In genomic region chr8:84995680-84996079, GRCm38 (mm10) we compare ENCODE assay signal across 15 mouse cellular contexts. TPM values are rescaled to one million over a fixed set of nuclear protein-coding genes. Genes with fewer than 3 reads are reported as not detected.
DNase-seq lines count a peak whose midpoint lies in the region; ATAC-seq and TF ChIP-seq lines count a peak whose summit lies in the region.
"Had no signal": no experiment of that assay in that cellular context is flagged by ENCODE, and none has a peak within 500 bp of the region (broad histone marks: within the 10 kb centered on the region; RNA-seq: fewer than 3 reads in every experiment).

No protein-coding gene starts in this region.

- TF ChIP-seq CTCF in testis, adult 2 months (IDR thresholded peaks at IDR 0.05; ENCODE audit: control insufficient read depth, insufficient read depth, insufficient replicate concordance, low read depth, low read length): no peak
- TF ChIP-seq CTCF in hindbrain, postnatal 0 days (IDR thresholded peaks at IDR 0.05; ENCODE audit: low read depth): no peak
- no peak for TF ChIP-seq CTCF in lung, adult 2 months (IDR thresholded peaks at IDR 0.05; ENCODE audit: insufficient read depth, low read length)

- no peak for ATAC-seq in forebrain, embryonic 15.5 days (replicated peaks)
- no peak for ATAC-seq in hindbrain, postnatal 0 days
- ATAC-seq in neural tube, embryonic 15.5 days (ENCODE audit: low FRiP score): no peak

- H3K27ac ChIP-seq in forebrain, embryonic 10.5 days: peak overlapping the region; percentile 52; the same call in 1 of the 2 replicates
- no peak overlapping the region for H3K27ac ChIP-seq in forebrain, embryonic 15.5 days (replicated peaks)
- H3K27ac ChIP-seq in testis, adult 2 months (ENCODE audit: control insufficient read depth, insufficient read depth, low read depth, low read length): no peak overlapping the region; the same call in 1 of the 2 replicates
- H3K27ac ChIP-seq in hindbrain, postnatal 0 days: no peak overlapping the region
- H3K27ac ChIP-seq in neural tube, embryonic 15.5 days (replicated peaks): no peak overlapping the region
- H3K27ac ChIP-seq: kidney, postnatal 0 days had no signal

- peaks cover 52% of the 10 kb centered on the region for H3K27me3 ChIP-seq in forebrain, embryonic 10.5 days (ENCODE audit: poor library complexity, severe bottlenecking)
- H3K27me3 ChIP-seq in forebrain, embryonic 15.5 days: no peaks in the 10 kb centered on the region
- no peaks in the 10 kb centered on the region for H3K27me3 ChIP-seq in testis, adult 2 months (ENCODE audit: control insufficient read depth, insufficient read depth, low read length)
- H3K27me3 ChIP-seq in hindbrain, postnatal 0 days (ENCODE audit: insufficient read depth, low read length): no peaks in the 10 kb centered on the region
- H3K27me3 ChIP-seq in neural tube, embryonic 15.5 days (replicated peaks): peaks cover 11% of the 10 kb centered on the region

- H3K4me3 ChIP-seq in forebrain, embryonic 10.5 days: peak overlapping the region; percentile 32; the same call in 1 of the 2 replicates
- H3K4me3 ChIP-seq in forebrain, embryonic 15.5 days: no peak overlapping the region
- H3K4me3 ChIP-seq in testis, adult 2 months (ENCODE audit: control insufficient read depth, low read depth, low read length): peak overlapping the region; percentile 77
- no peak overlapping the region for H3K4me3 ChIP-seq in hindbrain, postnatal 0 days (ENCODE audit: low read length)
- H3K4me3 ChIP-seq in neural tube, embryonic 15.5 days (replicated peaks): no peak overlapping the region
- H3K4me3 ChIP-seq in lung, adult 2 months (replicated peaks; ENCODE audit: extremely low read depth, low read depth, low read length): no peak overlapping the region
- H3K4me3 ChIP-seq: erythroblast, embryonic 14.5 days had no signal

- peak; percentile 63; the same call in 1 of the 2 replicates for TF ChIP-seq POLR2A in testis, adult 2 months (IDR thresholded peaks at IDR 0.05; ENCODE audit: control insufficient read depth, low read depth, low read length)
- no peak for TF ChIP-seq POLR2A in lung, adult 2 months (IDR thresholded peaks at IDR 0.05; ENCODE audit: borderline replicate concordance, extremely low read depth, low read depth, low read length)

- 27% methylated on average over 25 of the region's 25 CpGs for WGBS in forebrain, embryonic 10.5 days
- 21% methylated on average over 25 of the region's 25 CpGs for WGBS in forebrain, embryonic 15.5 days
- WGBS in hindbrain, postnatal 0 days: 28% methylated on average over 25 of the region's 25 CpGs
- WGBS in neural tube, embryonic 15.5 days: 23% methylated on average over 25 of the region's 25 CpGs
- WGBS in lung, adult 2 months: 41% methylated on average over 25 of the region's 25 CpGs

- no peak overlapping the region for H3K4me2 ChIP-seq in forebrain, embryonic 15.5 days (replicated peaks)
- H3K4me2 ChIP-seq in hindbrain, postnatal 0 days (ENCODE audit: low read depth, low read length): 0 out of 2 replicates have a peak overlapping the region, but pooled peaks have one; percentile 13
- peak overlapping the region; percentile 17; the same call in 1 of the 2 replicates for H3K4me2 ChIP-seq in neural tube, embryonic 15.5 days

- no peaks in the 10 kb centered on the region; the same call in 1 of the 2 replicates for H3K9me3 ChIP-seq in forebrain, embryonic 10.5 days
- no peaks in the 10 kb centered on the region for H3K9me3 ChIP-seq in forebrain, embryonic 15.5 days
- H3K9me3 ChIP-seq in hindbrain, postnatal 0 days (ENCODE audit: low read length): no peaks in the 10 kb centered on the region
- H3K9me3 ChIP-seq in neural tube, embryonic 15.5 days (replicated peaks): no peaks in the 10 kb centered on the region

- peaks cover 29% of the 10 kb centered on the region for H3K4me1 ChIP-seq in forebrain, embryonic 10.5 days
- H3K4me1 ChIP-seq in forebrain, embryonic 15.5 days: peaks cover 17% of the 10 kb centered on the region
- peaks cover 23% of the 10 kb centered on the region for H3K4me1 ChIP-seq in testis, adult 2 months (ENCODE audit: control insufficient read depth, insufficient read depth, low read length)
- peaks cover 12% of the 10 kb centered on the region; the same call in 1 of the 2 replicates for H3K4me1 ChIP-seq in hindbrain, postnatal 0 days (ENCODE audit: insufficient read depth, low read length)
- peaks cover 18% of the 10 kb centered on the region for H3K4me1 ChIP-seq in neural tube, embryonic 15.5 days
- H3K4me1 ChIP-seq in lung, adult 2 months (ENCODE audit: control insufficient read depth, insufficient read depth, low read length): peaks cover 2% of the 10 kb centered on the region; the same call in 1 of the 2 replicates

- no peak overlapping the region for H3K9ac ChIP-seq in forebrain, embryonic 15.5 days (replicated peaks)
- no peak overlapping the region for H3K9ac ChIP-seq in hindbrain, postnatal 0 days (replicated peaks; ENCODE audit: low read length)
- H3K9ac ChIP-seq in neural tube, embryonic 15.5 days (replicated peaks): 0 out of 2 replicates have a peak overlapping the region, but pooled peaks have one; percentile 14

- DNase-seq in forebrain, embryonic 10.5 days (ENCODE audit: extremely low spot score, low spot score): no peak
- DNase-seq in testis, postnatal 10 days (ENCODE audit: low spot score): no peak
- DNase-seq in hindbrain, postnatal 0 days (ENCODE audit: low spot score): peak; percentile 53
- DNase-seq in adrenal gland, postnatal 4 days (ENCODE audit: low spot score in 2 of 2): no peak
- no peak for DNase-seq in lung, adult 2 months
- DNase-seq: B cell, adult 2 months; cerebellum, adult 11 months; lung, postnatal 10 days had no signal

- H3K36me3 ChIP-seq in forebrain, embryonic 10.5 days (replicated peaks): 0 out of 2 replicates have a peak, but pooled peaks cover 8% of the 10 kb centered on the region
- H3K36me3 ChIP-seq in forebrain, embryonic 15.5 days: 0 out of 2 replicates have a peak, but pooled peaks cover 3% of the 10 kb centered on the region
- no peaks in the 10 kb centered on the region for H3K36me3 ChIP-seq in testis, adult 2 months (ENCODE audit: control insufficient read depth, insufficient read depth, low read length)
- no peaks in the 10 kb centered on the region for H3K36me3 ChIP-seq in hindbrain, postnatal 0 days (ENCODE audit: insufficient read depth, low read length)
- peaks cover 9% of the 10 kb centered on the region for H3K36me3 ChIP-seq in neural tube, embryonic 15.5 days

RNA-seq across cellular contexts. Expression of gene Hook2, which starts 5.3 kb away (rescaled TPM):
- polyA plus RNA-seq in forebrain, embryonic 10.5 days (2016; fragmentation: Nextera tagmentation; extraction: Ambion mirVana): 18.3 and 19.0 TPM in 2 replicates
- 28.0 and 29.7 TPM in 2 replicates for polyA plus RNA-seq in forebrain, embryonic 15.5 days (2015; fragmentation: Nextera tagmentation; extraction: Ambion mirVana)
- polyA plus RNA-seq in testis, adult 2 months (2012; rRNA removed): 55.4 and 62.0 TPM in 2 replicates
- 18.9 and 19.0 TPM in 2 replicates for total RNA-seq in hindbrain, postnatal 0 days (2014; rRNA removed)
- polyA plus RNA-seq in hindbrain, postnatal 0 days (2015; fragmentation: Nextera tagmentation; extraction: Ambion mirVana): 29.7 and 33.4 TPM in 2 replicates
- polyA plus RNA-seq in neural tube, embryonic 15.5 days (2015; fragmentation: Nextera tagmentation; extraction: Ambion mirVana): 33.9 and 37.2 TPM in 2 replicates
- 10 to 100 TPM; 10.6 to 13.8 TPM for total RNA-seq in adrenal gland, postnatal 4 days (2021)
- 9.5 and 10.5 TPM in 2 replicates for polyA plus RNA-seq in lung, adult 2 months (2012; rRNA removed)

RNA-seq across cellular contexts. Expression of gene Junb, which starts 17.2 kb away (rescaled TPM):
- 3.8 and 4.0 TPM in 2 replicates for polyA plus RNA-seq in forebrain, embryonic 10.5 days (2016; fragmentation: Nextera tagmentation; extraction: Ambion mirVana)
- polyA plus RNA-seq in forebrain, embryonic 15.5 days (2015; fragmentation: Nextera tagmentation; extraction: Ambion mirVana): 7.6 TPM in 2 replicates
- polyA plus RNA-seq in testis, adult 2 months (2012; rRNA removed): 5.7 and 9.3 TPM in 2 replicates
- 16.9 and 17.8 TPM in 2 replicates for total RNA-seq in hindbrain, postnatal 0 days (2014; rRNA removed)
- polyA plus RNA-seq in hindbrain, postnatal 0 days (2015; fragmentation: Nextera tagmentation; extraction: Ambion mirVana): 6.3 and 7.9 TPM in 2 replicates
- polyA plus RNA-seq in neural tube, embryonic 15.5 days (2015; fragmentation: Nextera tagmentation; extraction: Ambion mirVana): 9.4 and 15.1 TPM in 2 replicates
- 10 to 100 TPM; 26.1 to 28.9 TPM for total RNA-seq in adrenal gland, postnatal 4 days (2021)
- polyA plus RNA-seq in lung, adult 2 months (2012; rRNA removed): 80.8 and 125 TPM in 2 replicates

RNA-seq across cellular contexts. Expression of gene Best2, which starts 18.7 kb away (rescaled TPM):
- polyA plus RNA-seq in forebrain, embryonic 10.5 days (2016; fragmentation: Nextera tagmentation; extraction: Ambion mirVana): not detected in 2 replicates
- not detected in 2 replicates for polyA plus RNA-seq in forebrain, embryonic 15.5 days (2015; fragmentation: Nextera tagmentation; extraction: Ambion mirVana)
- polyA plus RNA-seq in testis, adult 2 months (2012; rRNA removed): 0.08 TPM in 1 of 2 replicates, not detected in the other
- not detected in 2 replicates for total RNA-seq in hindbrain, postnatal 0 days (2014; rRNA removed)
- polyA plus RNA-seq in hindbrain, postnatal 0 days (2015; fragmentation: Nextera tagmentation; extraction: Ambion mirVana): 0.09 and 0.26 TPM in 2 replicates
- not detected in 2 replicates for polyA plus RNA-seq in neural tube, embryonic 15.5 days (2015; fragmentation: Nextera tagmentation; extraction: Ambion mirVana)
- total RNA-seq in adrenal gland, postnatal 4 days (2021): not detected
- polyA plus RNA-seq in lung, adult 2 months (2012; rRNA removed): 0.13 and 0.23 TPM in 2 replicates
- total RNA-seq: left cerebral cortex, adult 8-10 months had no signal
- polyA plus RNA-seq: erythroblast, embryonic 14.5 days; heart, embryonic 14.5 days; kidney, postnatal 0 days had no signal

RNA-seq across cellular contexts. Expression of gene Rnaseh2a, which starts 26.1 kb away (rescaled TPM):
- polyA plus RNA-seq in forebrain, embryonic 10.5 days (2016; fragmentation: Nextera tagmentation; extraction: Ambion mirVana): 163 and 173 TPM in 2 replicates
- 96.4 and 98.5 TPM in 2 replicates for polyA plus RNA-seq in forebrain, embryonic 15.5 days (2015; fragmentation: Nextera tagmentation; extraction: Ambion mirVana)
- polyA plus RNA-seq in testis, adult 2 months (2012; rRNA removed): 1,424 and 1,585 TPM in 2 replicates
- 37.3 and 45.9 TPM in 2 replicates for total RNA-seq in hindbrain, postnatal 0 days (2014; rRNA removed)
- 59.0 and 59.7 TPM in 2 replicates for polyA plus RNA-seq in hindbrain, postnatal 0 days (2015; fragmentation: Nextera tagmentation; extraction: Ambion mirVana)
- polyA plus RNA-seq in neural tube, embryonic 15.5 days (2015; fragmentation: Nextera tagmentation; extraction: Ambion mirVana): 55.0 and 81.5 TPM in 2 replicates
- 100 to 1,000 TPM; 122 to 138 TPM for total RNA-seq in adrenal gland, postnatal 4 days (2021)
- 27.4 and 30.4 TPM in 2 replicates for polyA plus RNA-seq in lung, adult 2 months (2012; rRNA removed)

RNA-seq across cellular contexts. Expression of gene Prdx2, which starts 26.3 kb away (rescaled TPM):
- polyA plus RNA-seq in forebrain, embryonic 10.5 days (2016; fragmentation: Nextera tagmentation; extraction: Ambion mirVana): 1,199 and 1,255 TPM in 2 replicates
- 1,445 and 1,467 TPM in 2 replicates for polyA plus RNA-seq in forebrain, embryonic 15.5 days (2015; fragmentation: Nextera tagmentation; extraction: Ambion mirVana)
- 59.6 and 68.5 TPM in 2 replicates for polyA plus RNA-seq in testis, adult 2 months (2012; rRNA removed)
- 688 and 763 TPM in 2 replicates for total RNA-seq in hindbrain, postnatal 0 days (2014; rRNA removed)
- 925 and 937 TPM in 2 replicates for polyA plus RNA-seq in hindbrain, postnatal 0 days (2015; fragmentation: Nextera tagmentation; extraction: Ambion mirVana)
- 930 and 1,070 TPM in 2 replicates for polyA plus RNA-seq in neural tube, embryonic 15.5 days (2015; fragmentation: Nextera tagmentation; extraction: Ambion mirVana)
- total RNA-seq in adrenal gland, postnatal 4 days (2021): 100 to 1,000 TPM; 617 to 655 TPM
- polyA plus RNA-seq in lung, adult 2 months (2012; rRNA removed): 93.2 and 117 TPM in 2 replicates

Comparison
In these comparisons a context has a peak if more than half of its experiments do, and no peak if none do; other contexts are left out.
1. H3K4me3 ChIP-seq: peak in forebrain, embryonic 10.5 days (single experiment) and testis, adult 2 months (single experiment); none in forebrain, embryonic 15.5 days (single experiment), hindbrain, postnatal 0 days (single experiment), neural tube, embryonic 15.5 days (single experiment) and lung, adult 2 months (single experiment).